In genomic region chr19:5945027-5945426, GRCm38 (mm10) we compare ENCODE assay signal across 8 mouse cellular contexts. TPM values are rescaled to one million over a fixed set of nuclear protein-coding genes. Genes with fewer than 3 reads are reported as not detected.
DNase-seq lines count a peak whose midpoint lies in the region; ATAC-seq and TF ChIP-seq lines count a peak whose summit lies in the region.

No protein-coding gene starts in this region.

- H3K4me1 ChIP-seq in heart, postnatal 0 days (ENCODE audit: control insufficient read depth, insufficient read depth), result peaks cover 32% of the 10 kb centered on the region
- H3K4me1 ChIP-seq in lung, embryonic 16.5 days (replicated peaks; ENCODE audit: control insufficient read depth, insufficient read depth, low read length), result peaks cover 30% of the 10 kb centered on the region
- no peaks in the 10 kb centered on the region for H3K4me1 ChIP-seq in midbrain, embryonic 13.5 days (replicated peaks)

- peak overlapping the region; percentile 36 for H3K27ac ChIP-seq in heart, postnatal 0 days (ENCODE audit: low read depth)
- H3K27ac ChIP-seq in lung, embryonic 16.5 days (ENCODE audit: low read length), result peak overlapping the region; percentile 67
- no peak overlapping the region for H3K27ac ChIP-seq in midbrain, embryonic 13.5 days

- H3K4me2 ChIP-seq in heart, postnatal 0 days (ENCODE audit: low read depth, low read length), result no peak overlapping the region
- 0 out of 2 replicates have a peak overlapping the region, but pooled peaks have one; percentile 15 for H3K4me2 ChIP-seq in lung, embryonic 16.5 days (ENCODE audit: low read depth, low read length)
- no peak overlapping the region for H3K4me2 ChIP-seq in midbrain, embryonic 13.5 days (replicated peaks)

- H3K36me3 ChIP-seq in heart, postnatal 0 days (replicated peaks; ENCODE audit: control insufficient read depth, insufficient read depth, low read length), result peaks cover 17% of the 10 kb centered on the region
- peaks cover 19% of the 10 kb centered on the region for H3K36me3 ChIP-seq in lung, embryonic 16.5 days (ENCODE audit: control insufficient read depth, insufficient read depth, low read length)
- H3K36me3 ChIP-seq in midbrain, embryonic 13.5 days, result peaks cover 50% of the 10 kb centered on the region

- no peaks in the 10 kb centered on the region for H3K9me3 ChIP-seq in heart, postnatal 0 days (replicated peaks; ENCODE audit: control insufficient read depth, low read length)
- H3K9me3 ChIP-seq in lung, embryonic 16.5 days (ENCODE audit: control insufficient read depth, low read length), result no peaks in the 10 kb centered on the region
- H3K9me3 ChIP-seq in midbrain, embryonic 13.5 days, result no peaks in the 10 kb centered on the region

- 14% methylated on average over 7 of the region's 7 CpGs for WGBS in heart, postnatal 0 days
- WGBS in lung, embryonic 16.5 days, result 33% methylated on average over 7 of the region's 7 CpGs
- WGBS in midbrain, embryonic 13.5 days, result 87% methylated on average over 7 of the region's 7 CpGs

- peak; percentile 60 to 69 for DNase-seq in heart, adult 18-20 months
- DNase-seq in heart, adult 9 months (ENCODE audit: low spot score in 2 of 2), result no peak
- DNase-seq in NIH3T3 (ENCODE audit: low read depth), result peak; percentile 96
- peak; percentile 61 for DNase-seq in heart, postnatal 0 days (ENCODE audit: low spot score)
- no peak for DNase-seq in testis, postnatal 14 days (ENCODE audit: low spot score)
- DNase-seq in c-Kit-positive CD71-positive TER-119-positive erythroid progenitor cells, embryonic 14.5 days (ENCODE audit: low spot score), result no peak

- H3K9ac ChIP-seq in heart, postnatal 0 days (replicated peaks; ENCODE audit: low read depth, low read length), result no peak overlapping the region
- H3K9ac ChIP-seq in lung, embryonic 16.5 days (ENCODE audit: low read length), result 0 out of 2 replicates have a peak overlapping the region, but pooled peaks have one; percentile 9
- H3K9ac ChIP-seq in midbrain, embryonic 13.5 days (replicated peaks), result no peak overlapping the region

- TF ChIP-seq EP300 in heart, postnatal 0 days (IDR thresholded peaks at IDR 0.05; ENCODE audit: low read depth), result peak; percentile 65; the same call in 1 of the 2 replicates

- no peaks in the 10 kb centered on the region for H3K27me3 ChIP-seq in heart, postnatal 0 days (ENCODE audit: control insufficient read depth, insufficient read depth, low read length)
- H3K27me3 ChIP-seq in lung, embryonic 16.5 days (ENCODE audit: control insufficient read depth, insufficient read depth, low read depth, low read length), result no peaks in the 10 kb centered on the region
- H3K27me3 ChIP-seq in midbrain, embryonic 13.5 days, result no peaks in the 10 kb centered on the region

- peak; percentile 81 for ATAC-seq in heart, postnatal 0 days (ENCODE audit: insufficient read depth, low read depth)
- peak; percentile 88 for ATAC-seq in lung, embryonic 16.5 days (ENCODE audit: low read depth)
- no peak for ATAC-seq in midbrain, embryonic 13.5 days

- no peak overlapping the region for H3K4me3 ChIP-seq in heart, postnatal 0 days (ENCODE audit: low read depth, low read length)
- no peak overlapping the region for H3K4me3 ChIP-seq in lung, embryonic 16.5 days (ENCODE audit: low read length)
- H3K4me3 ChIP-seq in midbrain, embryonic 13.5 days (replicated peaks), result no peak overlapping the region

- no peak for TF ChIP-seq CTCF in heart, postnatal 0 days (IDR thresholded peaks at IDR 0.05; ENCODE audit: low read depth)

RNA-seq across cellular contexts. Expression of gene Pola2, which starts 19.0 kb away (rescaled TPM):
- total RNA-seq in heart, adult 18-20 months (2021), result 10 to 100 TPM in 1 of 2 experiments, 1 to 10 TPM in 1; 8.7 to 10.6 TPM
- total RNA-seq in heart, postnatal 0 days (2014; rRNA removed; ENCODE audit: low replicate concordance), result 44.7 and 64.3 TPM in 2 replicates
- 32.7 and 34.1 TPM in 2 replicates for polyA plus RNA-seq in heart, postnatal 0 days (2015; fragmentation: Nextera tagmentation; extraction: Ambion mirVana)
- 64.2 and 70.0 TPM in 2 replicates for polyA plus RNA-seq in lung, embryonic 16.5 days (2015; fragmentation: Nextera tagmentation; extraction: Ambion mirVana)
- polyA plus RNA-seq in midbrain, embryonic 13.5 days (2015; fragmentation: Nextera tagmentation; extraction: Ambion mirVana), result 31.6 and 32.1 TPM in 2 replicates

RNA-seq across cellular contexts. Expression of gene Cdc42ep2, which starts 20.4 kb away (rescaled TPM):
- 1 to 10 TPM; 6.6 to 9.0 TPM for total RNA-seq in heart, adult 18-20 months (2021)
- 15.7 and 17.4 TPM in 2 replicates for total RNA-seq in heart, postnatal 0 days (2014; rRNA removed; ENCODE audit: low replicate concordance)
- 8.8 and 9.5 TPM in 2 replicates for polyA plus RNA-seq in heart, postnatal 0 days (2015; fragmentation: Nextera tagmentation; extraction: Ambion mirVana)
- polyA plus RNA-seq in lung, embryonic 16.5 days (2015; fragmentation: Nextera tagmentation; extraction: Ambion mirVana), result 15.6 and 17.1 TPM in 2 replicates
- 7.5 and 7.8 TPM in 2 replicates for polyA plus RNA-seq in midbrain, embryonic 13.5 days (2015; fragmentation: Nextera tagmentation; extraction: Ambion mirVana)

RNA-seq across cellular contexts. Expression of gene Dpf2, which starts 32.2 kb away (rescaled TPM):
- 10 to 100 TPM; 77.6 to 84.0 TPM for total RNA-seq in heart, adult 18-20 months (2021)
- 57.8 and 91.8 TPM in 2 replicates for total RNA-seq in heart, postnatal 0 days (2014; rRNA removed; ENCODE audit: low replicate concordance)
- 60.5 and 61.4 TPM in 2 replicates for polyA plus RNA-seq in heart, postnatal 0 days (2015; fragmentation: Nextera tagmentation; extraction: Ambion mirVana)
- polyA plus RNA-seq in lung, embryonic 16.5 days (2015; fragmentation: Nextera tagmentation; extraction: Ambion mirVana), result 155 TPM in 2 replicates
- 157 and 158 TPM in 2 replicates for polyA plus RNA-seq in midbrain, embryonic 13.5 days (2015; fragmentation: Nextera tagmentation; extraction: Ambion mirVana)

RNA-seq across cellular contexts. Expression of gene Slc22a20, which starts 40.9 kb away (rescaled TPM):
- total RNA-seq in heart, adult 18-20 months (2021), result not detected
- not detected in 2 replicates for total RNA-seq in heart, postnatal 0 days (2014; rRNA removed; ENCODE audit: low replicate concordance)
- not detected in 2 replicates for polyA plus RNA-seq in heart, postnatal 0 days (2015; fragmentation: Nextera tagmentation; extraction: Ambion mirVana)
- polyA plus RNA-seq in lung, embryonic 16.5 days (2015; fragmentation: Nextera tagmentation; extraction: Ambion mirVana), result not detected in 2 replicates
- not detected in 2 replicates for polyA plus RNA-seq in midbrain, embryonic 13.5 days (2015; fragmentation: Nextera tagmentation; extraction: Ambion mirVana)

RNA-seq across cellular contexts. Expression of gene Tigd3, which starts 51.1 kb away (rescaled TPM):
- total RNA-seq in heart, adult 18-20 months (2021), result under 1 TPM in 1 of 2 experiments, not detected in 1; 0.35 TPM
- total RNA-seq in heart, postnatal 0 days (2014; rRNA removed; ENCODE audit: low replicate concordance), result 0.81 and 3.3 TPM in 2 replicates
- polyA plus RNA-seq in heart, postnatal 0 days (2015; fragmentation: Nextera tagmentation; extraction: Ambion mirVana), result 0.85 and 0.91 TPM in 2 replicates
- polyA plus RNA-seq in lung, embryonic 16.5 days (2015; fragmentation: Nextera tagmentation; extraction: Ambion mirVana), result 2.5 and 3.2 TPM in 2 replicates
- 16.4 and 16.9 TPM in 2 replicates for polyA plus RNA-seq in midbrain, embryonic 13.5 days (2015; fragmentation: Nextera tagmentation; extraction: Ambion mirVana)

Comparison
In these comparisons a context has a peak if more than half of its experiments do, and no peak if none do; other contexts are left out.
1. DNase-seq: peak in heart, adult 18-20 months (2 of 2), NIH3T3 (single experiment) and heart, postnatal 0 days (single experiment); none in heart, adult 9 months (0 of 2), testis, postnatal 14 days (single experiment) and c-Kit-positive CD71-positive TER-119-positive erythroid progenitor cells, embryonic 14.5 days (single experiment).